Mouse (Mus musculus): Measurements from ENCODE around the gene Cux1. TPM values are rescaled to one million over a fixed set of nuclear protein-coding genes. Genes with fewer than 3 reads are reported as not detected.
A peak's percentile ranks its signal among the peaks of the same experiment; 100 is the strongest.

The Cux1 gene
- polyA plus RNA-seq, 1 experiment from 2014 or later: 107 TPM

DNA sequence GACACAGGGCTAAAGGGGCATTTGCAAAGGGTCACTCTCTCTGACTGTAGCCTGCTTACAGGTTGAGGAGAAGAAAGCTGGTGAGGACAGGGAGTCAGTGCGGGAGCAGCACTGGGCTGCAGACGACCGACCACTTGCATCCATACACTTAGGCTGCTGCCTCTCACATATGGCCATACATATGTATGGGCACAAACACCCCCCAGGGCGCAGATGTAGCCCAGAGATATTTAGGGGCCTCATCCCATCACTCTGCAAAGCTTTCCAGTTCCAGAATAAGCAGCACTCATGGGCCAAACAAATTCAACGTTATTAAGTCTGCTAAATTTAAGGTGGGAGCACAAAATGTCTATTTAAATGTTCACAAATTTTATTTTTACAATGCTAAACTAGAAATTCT lies 261.0 kb downstream of the Cux1 start:
- 92% methylated on average over 5 of the region's 5 CpGs for WGBS
- no peak for DNase-seq (ENCODE audit: extremely low spot score, low spot score)
- H3K4me3 ChIP-seq: no peak overlapping the region
- H3K9me3 ChIP-seq: no peaks in the 10 kb centered on the region
- H3K36me3 ChIP-seq (replicated peaks): peaks cover 100% of the 10 kb centered on the region
- no peak overlapping the region for H3K27ac ChIP-seq
- H3K27me3 ChIP-seq (ENCODE audit: poor library complexity, severe bottlenecking): no peaks in the 10 kb centered on the region
- H3K4me1 ChIP-seq: no peaks in the 10 kb centered on the region

DNA sequence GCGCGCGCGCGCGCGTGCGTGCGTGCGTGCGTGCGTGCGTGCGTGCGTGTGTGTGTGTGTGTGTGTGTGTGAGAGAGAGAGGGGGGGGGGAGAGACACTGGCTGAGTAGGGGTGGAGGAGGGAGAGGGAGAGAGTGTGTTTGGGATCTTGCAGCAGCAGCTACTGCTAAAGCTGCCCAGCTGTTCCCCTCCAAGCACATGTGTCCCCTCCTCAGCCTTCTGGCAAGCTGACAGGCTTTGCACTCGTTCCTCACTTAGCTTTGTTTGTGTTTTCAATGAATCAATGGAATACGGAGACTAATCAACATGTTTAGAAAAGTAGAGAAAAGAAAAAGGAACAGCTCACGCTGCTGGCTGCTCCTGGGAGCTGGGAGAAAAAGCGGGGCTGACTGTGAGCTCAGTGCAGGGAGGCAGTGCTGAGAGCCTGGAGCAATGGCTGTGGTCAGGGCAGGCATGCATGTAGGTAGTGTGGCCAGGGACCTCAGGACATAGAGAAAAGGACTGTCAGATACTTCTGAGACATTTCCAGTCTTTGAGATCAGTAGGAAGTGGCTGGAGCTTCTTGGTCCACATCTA lies 263.8 kb downstream of the Cux1 start:
- Histone ChIP-seq H3K9me3 (no peaks in the 10 kb centered on the region), H3K27ac (no peak overlapping the region), H3K27me3 (ENCODE audit: poor library complexity, severe bottlenecking) (no peaks in the 10 kb centered on the region), H3K4me1 (no peaks in the 10 kb centered on the region), H3K36me3 (replicated peaks) (peaks cover 100% of the 10 kb centered on the region), H3K4me3 (no peak overlapping the region)
- 88% methylated on average over 19 of the region's 19 CpGs for WGBS
- no peak for DNase-seq (ENCODE audit: extremely low spot score, low spot score)

DNA sequence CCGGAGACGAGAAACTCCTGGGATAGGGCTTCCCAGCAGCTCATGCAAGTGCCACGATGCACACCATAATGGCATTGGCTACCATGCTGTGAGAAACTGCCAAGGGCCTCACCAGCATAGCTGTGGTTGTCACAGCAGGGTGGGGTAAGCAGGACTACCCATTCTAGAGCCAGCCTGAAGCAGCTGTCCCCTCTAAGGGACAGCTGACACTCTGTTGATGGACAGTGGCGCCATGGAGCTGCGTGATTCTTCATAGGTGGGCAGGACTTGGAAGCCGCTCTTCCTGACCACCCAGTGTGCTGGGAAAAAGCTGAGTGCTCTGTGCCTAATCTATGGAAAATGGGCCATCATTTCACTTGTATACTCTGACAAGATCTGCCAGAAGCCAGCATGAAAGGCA lies 266.4 kb downstream of the Cux1 start:
- peaks cover 100% of the 10 kb centered on the region for H3K36me3 ChIP-seq (replicated peaks)
- no peak overlapping the region for H3K4me3 ChIP-seq
- H3K27ac ChIP-seq: no peak overlapping the region
- no peaks in the 10 kb centered on the region for H3K4me1 ChIP-seq
- WGBS: 88% methylated on average over 6 of the region's 6 CpGs
- no peaks in the 10 kb centered on the region for H3K27me3 ChIP-seq (ENCODE audit: poor library complexity, severe bottlenecking)
- no peak for DNase-seq (ENCODE audit: extremely low spot score, low spot score)
- no peaks in the 10 kb centered on the region for H3K9me3 ChIP-seq

DNA sequence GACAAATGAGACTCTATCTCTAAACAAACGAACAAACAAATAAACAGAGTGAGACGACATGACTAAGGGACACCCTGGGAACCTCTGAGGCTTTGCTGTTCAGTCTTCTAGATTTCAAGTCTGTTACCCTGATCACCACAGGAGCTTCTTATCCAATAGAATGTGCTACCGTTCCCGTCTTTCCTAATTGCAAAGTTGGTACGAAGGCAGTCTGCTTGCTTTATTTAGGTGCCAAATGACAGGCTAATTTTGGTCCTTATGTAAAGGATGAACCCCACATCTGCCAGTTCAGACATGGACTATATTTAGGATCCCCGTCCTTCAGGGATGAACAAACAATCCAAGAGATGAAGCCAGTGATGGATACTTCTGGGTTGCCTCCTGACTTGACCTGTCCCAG lies 269.6 kb downstream of the Cux1 start:
- no peak for DNase-seq (ENCODE audit: extremely low spot score, low spot score)
- H3K4me3 ChIP-seq: no peak overlapping the region
- no peaks in the 10 kb centered on the region for H3K9me3 ChIP-seq
- no peaks in the 10 kb centered on the region for H3K4me1 ChIP-seq
- no peaks in the 10 kb centered on the region for H3K27me3 ChIP-seq (ENCODE audit: poor library complexity, severe bottlenecking)
- peaks cover 98% of the 10 kb centered on the region for H3K36me3 ChIP-seq (replicated peaks)
- 92% methylated on average over 6 of the region's 6 CpGs for WGBS
- H3K27ac ChIP-seq: no peak overlapping the region

DNA sequence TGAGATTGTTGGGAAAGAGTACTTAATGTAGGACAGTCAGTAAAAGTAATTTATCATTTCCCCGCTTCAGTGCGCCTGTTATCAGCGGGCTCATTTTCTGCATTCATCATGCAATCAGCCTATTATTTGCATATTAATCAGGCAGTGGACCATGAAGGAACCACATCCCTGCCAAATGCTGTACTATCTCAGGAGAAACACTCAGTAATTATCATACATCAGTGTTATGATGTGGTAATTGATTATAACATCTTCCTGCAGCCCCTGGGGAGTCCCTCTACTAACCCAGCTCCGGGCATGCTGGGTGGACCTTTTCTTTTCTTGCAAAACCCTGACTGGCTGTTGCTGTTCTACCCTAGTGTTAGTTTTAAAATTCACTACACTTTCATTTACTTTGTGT lies 270.4 kb downstream of the Cux1 start:
- no peak overlapping the region for H3K27ac ChIP-seq
- peaks cover 98% of the 10 kb centered on the region for H3K36me3 ChIP-seq (replicated peaks)
- H3K4me3 ChIP-seq: no peak overlapping the region
- 97% methylated on average over 4 of the region's 4 CpGs for WGBS
- no peaks in the 10 kb centered on the region for H3K27me3 ChIP-seq (ENCODE audit: poor library complexity, severe bottlenecking)
- no peak for DNase-seq (ENCODE audit: extremely low spot score, low spot score)
- no peaks in the 10 kb centered on the region for H3K4me1 ChIP-seq
- H3K9me3 ChIP-seq: no peaks in the 10 kb centered on the region

DNA sequence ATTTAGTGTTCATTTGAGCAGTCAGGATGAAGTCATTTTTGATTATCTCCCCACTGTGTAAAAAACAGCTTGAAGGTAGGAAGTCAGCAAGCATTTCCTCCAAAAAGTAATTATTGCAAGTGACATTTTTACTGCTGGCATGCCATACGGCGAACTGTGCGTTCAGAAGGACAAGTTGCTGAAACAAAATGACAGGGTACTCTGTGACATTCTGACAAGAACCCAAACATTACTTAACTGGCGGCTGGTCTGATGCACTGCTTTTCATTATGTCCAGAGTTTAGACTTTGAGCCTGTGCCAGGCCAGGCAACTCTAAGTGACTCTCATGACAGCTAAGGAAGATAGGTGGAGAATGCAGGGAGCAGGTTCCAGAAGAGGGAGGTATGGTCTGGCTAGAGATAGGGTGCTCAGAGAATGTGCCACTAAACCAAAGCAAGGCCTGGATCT lies 274.3 kb downstream of the Cux1 start:
- no peaks in the 10 kb centered on the region for H3K9me3 ChIP-seq
- DNase-seq (ENCODE audit: extremely low spot score, low spot score): no peak
- no peak overlapping the region for H3K4me3 ChIP-seq
- no peaks in the 10 kb centered on the region for H3K27me3 ChIP-seq (ENCODE audit: poor library complexity, severe bottlenecking)
- 96% methylated on average over 4 of the region's 4 CpGs for WGBS
- H3K4me1 ChIP-seq: no peaks in the 10 kb centered on the region
- H3K36me3 ChIP-seq (replicated peaks): peaks cover 98% of the 10 kb centered on the region
- no peak overlapping the region for H3K27ac ChIP-seq

DNA sequence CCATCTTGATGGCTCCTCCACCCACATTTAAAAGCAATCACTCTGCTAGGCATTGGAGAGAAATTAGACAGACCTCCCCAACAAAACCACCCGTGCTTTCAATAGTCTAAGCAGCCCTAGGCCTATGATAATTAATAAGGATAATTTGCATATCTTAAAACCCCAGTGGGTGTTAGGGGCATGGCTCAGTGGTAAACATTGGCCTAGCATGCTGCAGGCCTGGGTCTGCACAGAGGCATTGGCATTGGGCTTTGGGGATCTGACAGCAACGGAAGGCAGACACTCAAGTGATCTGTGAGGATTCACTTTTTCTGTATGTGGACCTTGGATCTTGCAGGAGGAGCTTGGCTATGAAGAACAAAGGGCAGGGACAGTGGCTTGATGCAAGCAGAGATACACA lies 274.9 kb downstream of the Cux1 start:
- Histone ChIP-seq H3K36me3 (replicated peaks) (peaks cover 98% of the 10 kb centered on the region), H3K27ac (no peak overlapping the region), H3K4me3 (no peak overlapping the region), H3K27me3 (ENCODE audit: poor library complexity, severe bottlenecking) (no peaks in the 10 kb centered on the region), H3K4me1 (no peaks in the 10 kb centered on the region), H3K9me3 (no peaks in the 10 kb centered on the region)
- 82% methylated on average over 2 of the region's 2 CpGs for WGBS
- no peak for DNase-seq (ENCODE audit: extremely low spot score, low spot score)

DNA sequence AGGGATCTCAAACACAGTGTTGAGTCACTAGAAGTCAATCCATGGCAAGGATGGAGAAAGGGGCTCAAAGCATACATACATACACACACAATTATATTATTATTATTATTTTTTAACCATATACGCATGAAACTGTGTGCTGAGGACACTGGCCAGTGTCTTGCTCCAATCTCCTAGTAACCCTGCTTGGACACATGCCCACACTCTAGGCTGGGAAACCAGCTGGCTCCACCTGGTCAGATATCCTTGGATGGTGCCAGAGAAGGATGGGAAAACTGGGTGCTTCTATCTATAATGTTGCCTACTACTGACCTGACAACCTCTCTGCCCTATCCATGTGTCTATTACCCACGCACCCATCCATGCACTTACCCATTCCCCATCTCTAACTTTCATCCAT lies 275.7 kb downstream of the Cux1 start:
- Histone ChIP-seq H3K27me3 (ENCODE audit: poor library complexity, severe bottlenecking) (no peaks in the 10 kb centered on the region), H3K4me3 (no peak overlapping the region), H3K9me3 (no peaks in the 10 kb centered on the region), H3K4me1 (no peaks in the 10 kb centered on the region), H3K27ac (no peak overlapping the region), H3K36me3 (replicated peaks) (peaks cover 97% of the 10 kb centered on the region)
- DNase-seq (ENCODE audit: extremely low spot score, low spot score): no peak
- 97% methylated on average over 2 of the region's 2 CpGs for WGBS

DNA sequence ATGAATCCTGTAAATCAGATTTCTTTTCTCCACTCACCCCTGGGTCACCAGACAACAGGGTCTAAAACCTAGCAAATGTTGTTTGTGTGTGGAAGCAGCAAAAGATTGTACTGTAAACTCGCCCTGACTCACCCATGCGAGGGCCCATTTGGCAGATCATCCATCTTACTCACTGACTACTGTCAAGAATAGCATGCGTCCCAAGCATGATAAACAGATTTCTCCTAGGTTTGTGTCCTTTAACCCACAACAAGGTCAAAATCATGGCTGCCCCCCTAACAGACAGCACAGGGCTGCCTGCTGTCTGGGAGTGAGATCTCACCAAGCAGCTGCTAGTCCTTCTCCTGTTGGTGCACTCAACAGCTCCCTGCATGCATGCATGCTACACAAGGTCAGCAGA lies 277.5 kb downstream of the Cux1 start:
- Histone ChIP-seq H3K9me3 (no peaks in the 10 kb centered on the region), H3K27me3 (ENCODE audit: poor library complexity, severe bottlenecking) (no peaks in the 10 kb centered on the region), H3K36me3 (replicated peaks) (peaks cover 97% of the 10 kb centered on the region), H3K4me1 (no peaks in the 10 kb centered on the region), H3K27ac (no peak overlapping the region), H3K4me3 (no peak overlapping the region)
- WGBS: 92% methylated on average over 3 of the region's 3 CpGs
- DNase-seq (ENCODE audit: extremely low spot score, low spot score): no peak

DNA sequence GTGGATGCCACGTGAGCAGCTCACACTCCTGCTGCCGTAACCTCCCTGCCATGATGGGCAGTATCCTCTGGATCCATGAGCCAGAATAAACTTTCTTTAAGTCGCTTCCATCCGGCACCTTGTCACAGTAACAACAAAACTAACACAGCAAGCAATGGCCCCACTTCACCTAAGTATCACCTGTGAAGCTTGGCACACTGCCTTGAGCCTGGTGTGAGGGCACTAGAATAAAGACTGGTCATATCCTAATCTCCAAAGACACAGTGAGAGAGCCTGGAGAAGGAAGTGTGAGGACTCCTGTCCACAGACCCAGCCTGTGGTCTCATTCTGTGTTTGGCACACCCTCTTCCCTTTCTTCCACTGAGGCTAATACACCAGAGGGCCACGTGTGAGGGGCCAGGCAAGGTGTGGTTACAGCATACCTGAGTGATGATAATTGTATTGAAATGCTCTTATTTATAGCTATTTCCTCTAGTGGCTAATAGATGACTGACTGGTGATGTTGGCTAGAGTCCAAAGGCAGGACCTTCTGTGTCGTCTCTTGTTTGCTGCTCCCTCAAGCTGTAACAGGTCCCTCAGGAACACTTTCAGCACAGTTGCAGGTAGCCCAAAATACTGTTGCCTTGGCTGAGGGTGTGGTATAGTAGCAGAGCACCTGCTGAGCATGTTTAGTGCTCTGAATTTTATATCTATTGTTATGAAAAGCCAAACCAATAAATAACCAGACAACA lies 278.8 kb downstream of the Cux1 start:
- no peak for DNase-seq (ENCODE audit: extremely low spot score, low spot score)
- 87% methylated on average over 6 of the region's 6 CpGs for WGBS
- peaks cover 99% of the 10 kb centered on the region for H3K36me3 ChIP-seq (replicated peaks)
- no peaks in the 10 kb centered on the region for H3K4me1 ChIP-seq
- no peak overlapping the region for H3K4me3 ChIP-seq
- H3K9me3 ChIP-seq: no peaks in the 10 kb centered on the region
- no peak overlapping the region for H3K27ac ChIP-seq
- no peaks in the 10 kb centered on the region for H3K27me3 ChIP-seq (ENCODE audit: poor library complexity, severe bottlenecking)

DNA sequence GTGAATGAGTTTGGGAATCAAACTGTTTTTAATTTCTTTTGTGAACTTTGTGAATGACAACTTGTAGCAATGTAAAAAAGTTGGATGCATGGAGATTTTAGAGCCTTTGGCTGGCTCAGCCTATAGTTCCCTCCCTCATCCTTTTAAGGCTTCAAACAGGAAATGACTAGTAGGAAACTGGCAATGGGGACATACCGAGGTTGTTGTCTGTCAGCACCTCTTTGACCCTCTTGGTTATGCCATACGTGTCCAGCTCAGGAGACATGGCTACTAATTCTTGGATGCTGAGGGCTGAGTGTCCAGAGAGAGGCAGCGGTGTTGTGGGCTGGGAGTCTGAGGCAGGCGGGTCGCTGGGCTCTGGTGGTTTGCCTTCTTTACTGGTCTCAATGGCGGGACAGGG lies 280.7 kb downstream of the Cux1 start:
- 90% methylated on average over 6 of the region's 6 CpGs for WGBS
- Histone ChIP-seq H3K27me3 (ENCODE audit: poor library complexity, severe bottlenecking) (no peaks in the 10 kb centered on the region), H3K9me3 (no peaks in the 10 kb centered on the region), H3K27ac (no peak overlapping the region), H3K4me3 (no peak overlapping the region), H3K36me3 (replicated peaks) (peaks cover 99% of the 10 kb centered on the region), H3K4me1 (no peaks in the 10 kb centered on the region)
- no peak for DNase-seq (ENCODE audit: extremely low spot score, low spot score)

DNA sequence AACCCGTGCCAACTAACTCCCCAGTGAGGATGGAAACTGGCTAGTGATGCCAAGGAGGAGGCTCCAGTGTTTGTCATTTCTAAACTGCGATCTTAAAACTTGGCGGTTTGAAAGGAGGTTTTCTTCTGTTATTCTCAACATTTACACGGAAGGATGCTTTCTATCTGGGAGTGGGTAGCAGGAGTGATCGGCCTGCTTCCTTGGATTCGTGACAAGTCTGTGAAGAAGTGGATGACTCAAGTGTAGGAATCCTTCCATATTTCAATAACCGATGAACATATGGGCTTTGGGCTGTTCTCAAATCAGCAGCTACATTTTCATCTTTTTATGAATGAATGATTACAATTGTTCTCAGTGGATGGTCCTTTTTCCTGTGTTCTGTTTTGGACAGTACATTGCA lies 282.2 kb downstream of the Cux1 start:
- Histone ChIP-seq H3K4me3 (no peak overlapping the region), H3K27me3 (ENCODE audit: poor library complexity, severe bottlenecking) (no peaks in the 10 kb centered on the region), H3K27ac (no peak overlapping the region), H3K36me3 (replicated peaks) (peaks cover 99% of the 10 kb centered on the region), H3K4me1 (no peaks in the 10 kb centered on the region), H3K9me3 (no peaks in the 10 kb centered on the region)
- WGBS: 96% methylated on average over 7 of the region's 7 CpGs
- DNase-seq (ENCODE audit: extremely low spot score, low spot score): no peak

DNA sequence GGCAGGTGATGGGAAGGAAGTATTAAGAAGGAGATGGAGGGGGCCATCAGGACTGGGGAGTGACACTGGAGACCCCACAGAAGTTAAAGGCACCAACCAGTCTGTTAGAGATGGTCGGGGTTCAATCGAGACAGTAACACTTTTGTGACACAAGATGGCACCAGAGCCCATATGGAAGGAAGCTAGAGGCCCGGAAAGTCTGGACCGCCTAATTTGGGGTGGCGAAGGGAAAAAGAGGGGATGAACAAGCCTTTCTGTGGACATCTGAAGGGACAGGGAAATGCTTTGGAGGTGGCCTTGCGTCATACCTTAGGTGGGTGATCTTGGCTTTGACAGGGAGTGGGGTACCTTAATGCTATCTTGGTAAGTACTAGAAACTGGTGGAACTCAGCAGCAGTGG lies 285.9 kb downstream of the Cux1 start:
- Histone ChIP-seq H3K27me3 (ENCODE audit: poor library complexity, severe bottlenecking) (no peaks in the 10 kb centered on the region), H3K9me3 (no peaks in the 10 kb centered on the region), H3K36me3 (replicated peaks) (peaks cover 100% of the 10 kb centered on the region), H3K27ac (no peak overlapping the region), H3K4me1 (no peaks in the 10 kb centered on the region), H3K4me3 (no peak overlapping the region)
- peak; percentile 21 for DNase-seq (ENCODE audit: extremely low spot score, low spot score)
- WGBS: 73% methylated on average over 6 of the region's 6 CpGs

Measured in forebrain, embryonic 10.5 days (tissue).